Mouse (Mus musculus) cerebellum, postnatal 36 days (tissue): ENCODE results near the gene Grb7.

Experiments
- DNase-seq, 2 experiments: peaks; one replicate each; pipeline ENCODE4 v3.0.0; 2021 to 2022; ENCODE audit warnings: mixed read lengths in 2 of 2

The Grb7 gene

DNA sequence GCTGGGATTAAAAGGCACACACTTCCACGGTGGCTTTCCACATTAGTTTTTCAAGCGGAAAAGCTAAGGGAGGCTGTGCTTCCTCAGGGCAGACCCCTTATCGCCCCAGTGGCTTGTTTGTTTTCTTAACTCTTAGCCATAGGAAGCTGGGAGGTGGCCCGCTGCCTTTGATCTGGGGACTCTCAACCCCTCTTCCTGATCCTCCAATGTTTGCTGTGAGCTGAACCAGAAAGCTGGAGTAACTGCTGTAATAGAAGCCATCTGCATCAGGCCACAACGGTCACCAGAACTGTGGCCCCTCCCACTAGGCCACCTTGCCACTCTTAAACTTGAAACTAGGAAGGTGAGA lies at the start of gene Grb7:
Gene Grb7 (plus strand): TSS at position 182 of the 349 bp plus-strand sequence.
- DNase-seq: no peak

DNA sequence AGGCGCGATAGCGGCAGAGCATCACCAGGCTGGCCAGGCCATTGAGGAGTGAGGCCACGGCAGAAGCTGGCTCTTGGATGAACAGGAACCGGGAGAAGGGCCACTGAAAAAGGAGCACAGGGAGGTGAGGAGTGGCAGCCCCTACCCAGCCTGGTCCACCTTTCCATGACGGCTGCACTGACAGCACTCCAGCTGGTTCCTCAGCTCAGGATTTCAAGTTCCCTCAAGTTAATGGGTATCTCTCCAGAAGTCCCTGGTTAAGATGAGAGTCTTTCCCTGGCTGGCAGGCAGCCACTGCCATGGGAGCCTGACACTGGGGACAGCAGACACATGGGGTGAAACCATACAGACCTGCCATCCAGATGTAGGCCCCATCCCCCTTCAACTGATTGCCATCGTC lies 48.2 kb upstream of the Grb7 start:
- DNase-seq: no peak

DNA sequence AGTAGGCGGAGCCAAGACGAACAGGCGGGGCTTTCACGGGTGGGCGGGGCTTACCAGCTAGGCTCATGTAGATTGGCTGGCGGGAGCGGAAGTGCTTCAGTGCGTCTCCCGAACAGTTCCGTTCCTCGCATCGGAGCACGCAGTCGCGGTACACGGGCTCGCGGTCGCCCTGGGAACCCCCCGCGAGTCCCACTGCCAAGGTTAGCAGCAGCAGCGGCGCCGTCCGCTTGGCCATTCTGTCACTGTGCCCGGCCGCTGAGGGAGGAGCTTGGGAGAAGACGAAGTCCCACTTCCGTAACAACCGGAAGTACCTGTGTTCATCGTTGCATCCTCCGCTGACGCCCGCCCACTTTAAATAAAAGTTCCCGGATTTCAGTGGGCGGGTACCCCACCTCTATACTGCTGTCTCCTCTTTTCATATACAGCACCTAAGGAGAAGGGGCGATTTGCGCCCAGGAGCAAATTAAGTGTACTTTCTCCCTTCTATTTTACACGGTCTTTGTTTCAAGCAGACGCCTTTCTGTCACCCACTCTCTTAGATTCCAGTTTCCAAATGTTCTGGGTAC lies 46.0 kb upstream of the Grb7 start, which contains the start of gene Pgap3:
Gene Pgap3 (minus strand): TSS at position 330 of the 566 bp plus-strand sequence.
- peak; percentile 87 for DNase-seq

DNA sequence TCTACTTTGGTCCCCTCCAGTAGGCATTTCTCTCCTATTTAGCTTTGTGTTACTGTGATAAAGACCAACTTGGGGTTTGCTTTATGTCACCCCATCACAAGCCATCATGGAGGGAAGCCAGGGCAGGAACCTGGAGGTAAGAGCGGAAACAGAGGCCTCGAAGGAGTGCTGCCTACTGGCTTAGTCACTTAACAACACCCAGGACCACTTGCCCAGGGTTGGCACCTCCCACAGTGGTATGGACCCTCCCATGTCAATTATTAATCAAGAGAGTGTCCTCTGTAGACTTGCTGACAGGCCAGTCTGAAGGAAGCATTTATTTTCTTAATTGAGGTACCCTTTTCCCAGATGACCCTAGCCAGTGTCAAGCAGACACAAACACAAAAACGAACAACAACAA lies 45.4 kb upstream of the Grb7 start:
- no peak for DNase-seq

DNA sequence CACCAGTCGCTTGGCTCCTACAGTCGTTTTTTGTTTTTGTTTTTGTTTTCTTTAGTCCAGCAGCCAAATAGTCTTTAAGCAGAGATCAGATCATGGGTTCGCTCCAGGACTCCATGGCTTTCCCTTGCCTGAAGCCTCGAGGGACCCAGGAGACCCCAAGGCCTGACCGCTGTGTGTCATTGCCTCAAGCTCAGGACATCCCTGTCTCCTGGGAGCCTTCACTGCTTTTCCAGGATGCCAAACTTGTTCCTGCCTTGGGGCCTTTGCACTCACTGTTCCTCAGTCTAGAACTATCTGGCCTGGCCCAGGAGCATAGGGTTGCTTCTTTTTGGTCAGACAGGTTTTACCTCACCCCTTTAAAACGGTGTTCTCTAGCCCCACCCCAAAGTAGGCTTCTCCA lies 39.6 kb upstream of the Grb7 start:
- DNase-seq: no peak

DNA sequence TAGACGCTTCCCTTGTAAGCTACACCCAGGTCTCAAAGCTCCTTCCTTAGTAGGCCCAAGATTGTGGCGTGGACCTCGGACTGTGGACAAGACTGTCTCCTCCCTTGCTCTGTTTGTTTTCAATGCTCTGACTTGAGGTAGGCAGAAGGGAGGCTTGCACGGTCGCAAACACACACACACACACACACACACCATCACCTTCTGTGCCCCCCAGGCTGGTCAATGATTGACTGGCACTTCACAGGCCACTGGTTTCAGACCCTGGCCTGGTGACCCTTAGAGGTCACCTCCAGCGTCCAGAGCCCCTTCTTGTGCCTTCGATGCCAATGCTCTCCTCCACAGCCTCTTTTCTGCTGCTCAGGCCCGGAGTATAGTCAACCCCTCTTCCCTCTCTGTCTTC lies 37.3 kb upstream of the Grb7 start:
- no peak for DNase-seq

DNA sequence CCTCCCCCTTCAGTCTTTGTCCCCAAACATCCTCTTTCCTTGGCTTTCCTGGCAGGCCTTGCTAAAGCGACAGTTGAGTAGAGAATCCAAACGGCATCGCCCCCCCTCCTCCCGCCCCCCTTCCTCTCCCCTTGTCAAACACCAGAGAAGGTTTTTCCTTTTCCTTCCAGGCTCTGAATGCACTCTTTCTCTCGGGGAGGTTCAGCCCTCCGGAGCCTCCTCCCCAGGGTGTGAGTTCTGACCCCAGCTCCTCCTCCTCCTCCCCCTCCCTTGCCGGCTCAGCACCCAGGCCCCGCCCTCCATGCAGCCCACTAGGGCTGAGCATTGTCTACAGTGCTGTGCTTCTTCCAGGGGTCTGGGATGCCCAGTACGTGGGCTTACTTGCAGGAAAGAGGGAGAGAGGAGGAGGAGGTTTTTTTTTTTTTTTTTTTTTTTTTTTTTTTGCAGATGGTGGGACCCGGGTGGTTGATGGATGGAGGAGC lies 36.8 kb upstream of the Grb7 start:
- no peak for DNase-seq

DNA sequence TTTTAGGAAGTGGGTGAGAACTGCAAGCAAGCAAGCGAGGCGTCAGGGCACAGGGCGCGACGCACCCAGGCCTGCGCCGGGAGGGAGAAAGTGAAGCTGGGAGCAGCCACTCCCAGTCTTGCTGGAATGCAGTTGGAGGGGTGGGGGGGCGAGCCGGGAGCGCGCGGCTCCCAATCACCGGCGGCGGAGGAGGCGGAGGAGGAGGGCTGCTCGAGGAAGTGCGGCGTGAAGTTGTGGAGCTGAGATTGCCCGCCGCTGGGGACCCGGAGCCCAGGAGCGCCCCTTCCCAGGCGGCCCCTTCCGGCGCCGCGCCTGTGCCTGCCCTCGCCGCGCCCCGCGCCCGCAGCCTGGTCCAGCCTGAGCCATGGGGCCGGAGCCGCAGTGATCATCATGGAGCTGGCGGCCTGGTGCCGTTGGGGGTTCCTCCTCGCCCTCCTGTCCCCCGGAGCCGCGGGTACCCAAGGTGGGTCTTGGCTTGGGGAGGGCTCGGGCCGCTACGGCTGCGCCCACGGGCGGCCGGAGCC lies 33.9 kb upstream of the Grb7 start, which contains the start of gene Erbb2:
Gene Erbb2 (plus strand): TSS at position 198 of the 524 bp plus-strand sequence.
- no peak for DNase-seq

DNA sequence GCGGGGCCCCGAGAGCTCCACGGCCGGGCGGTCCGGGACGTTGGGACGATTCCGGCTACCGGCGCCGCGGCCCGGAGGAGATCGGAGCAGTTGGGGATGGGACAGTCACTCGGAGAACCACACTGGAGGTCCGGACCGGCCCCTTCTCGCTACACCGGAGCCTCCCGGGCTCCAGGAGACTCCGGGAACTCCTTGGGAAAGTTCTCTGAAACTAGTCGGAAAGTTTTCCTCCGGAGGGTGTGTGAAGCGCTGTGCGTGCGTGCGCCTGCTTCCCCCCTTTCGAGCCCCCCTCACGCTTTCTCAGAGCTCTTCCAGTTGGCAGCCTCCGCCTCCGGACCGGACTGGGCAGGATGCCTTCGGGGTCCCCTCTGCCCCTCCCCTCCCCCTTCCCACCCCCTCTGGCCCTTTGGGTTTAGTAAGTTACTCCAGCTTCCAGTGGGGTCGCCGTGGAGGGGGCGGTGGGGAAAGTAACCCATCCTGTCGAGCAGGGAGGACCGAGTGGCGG lies 33.3 kb upstream of the Grb7 start:
- DNase-seq: no peak

DNA sequence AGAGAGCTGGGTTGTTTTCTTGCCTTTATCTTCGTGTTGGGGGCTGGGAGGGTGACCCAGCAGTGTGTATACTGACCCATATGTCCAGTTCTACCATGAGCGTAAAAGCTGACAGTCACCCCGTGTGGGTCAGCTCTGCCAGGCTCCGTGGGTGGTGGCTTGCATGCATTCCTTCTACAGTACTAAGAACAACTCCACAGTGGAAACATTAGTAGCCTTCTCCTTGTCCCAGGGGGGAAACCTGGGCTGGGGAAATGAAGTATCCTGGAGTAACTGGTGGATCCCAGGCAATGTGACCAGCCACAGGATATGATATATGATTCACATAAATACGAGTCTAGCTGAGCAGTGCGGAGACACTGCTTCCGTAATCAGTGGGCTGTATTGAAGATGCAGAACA lies 32.5 kb upstream of the Grb7 start:
- DNase-seq: no peak

DNA sequence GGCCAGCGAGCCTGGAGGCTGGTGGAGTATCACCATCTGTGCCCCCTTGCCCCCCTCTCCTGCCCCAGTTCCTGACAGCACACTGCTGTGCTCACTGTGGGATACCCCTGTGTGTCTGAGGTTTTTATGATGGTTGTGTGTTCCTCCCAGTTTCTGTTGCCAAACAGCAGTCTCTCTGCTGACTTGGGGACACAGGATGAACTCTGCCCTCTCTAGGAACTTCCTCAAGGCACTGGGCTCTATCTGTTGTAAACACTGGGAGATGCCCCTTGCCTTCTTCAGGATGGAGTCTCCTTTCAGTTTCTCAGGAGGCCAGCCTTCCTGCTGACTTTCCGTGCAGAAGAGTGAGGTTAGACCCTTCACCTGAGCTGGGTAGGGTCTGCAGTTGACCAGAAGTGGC lies 32.0 kb upstream of the Grb7 start:
- DNase-seq: no peak

DNA sequence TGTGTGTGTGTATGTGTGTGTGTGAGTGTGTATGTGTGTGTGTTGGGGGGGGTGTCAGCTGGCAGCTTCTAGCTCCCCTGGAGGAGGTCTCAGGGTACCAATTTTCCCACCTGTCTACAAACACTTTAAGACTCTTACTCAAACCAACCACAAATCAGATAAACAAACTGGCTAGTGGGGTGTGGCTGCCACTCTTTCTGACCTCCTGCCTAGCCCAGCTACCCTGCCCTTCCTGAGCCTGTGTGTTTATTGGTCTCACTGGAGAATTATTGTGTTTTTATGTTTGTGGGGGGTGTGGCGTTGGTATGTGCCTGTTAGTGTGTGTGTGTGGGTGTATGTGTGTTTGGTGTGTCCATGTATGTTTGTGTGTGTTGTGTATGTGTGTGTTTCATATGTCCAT lies 29.1 kb upstream of the Grb7 start:
- no peak for DNase-seq

DNA sequence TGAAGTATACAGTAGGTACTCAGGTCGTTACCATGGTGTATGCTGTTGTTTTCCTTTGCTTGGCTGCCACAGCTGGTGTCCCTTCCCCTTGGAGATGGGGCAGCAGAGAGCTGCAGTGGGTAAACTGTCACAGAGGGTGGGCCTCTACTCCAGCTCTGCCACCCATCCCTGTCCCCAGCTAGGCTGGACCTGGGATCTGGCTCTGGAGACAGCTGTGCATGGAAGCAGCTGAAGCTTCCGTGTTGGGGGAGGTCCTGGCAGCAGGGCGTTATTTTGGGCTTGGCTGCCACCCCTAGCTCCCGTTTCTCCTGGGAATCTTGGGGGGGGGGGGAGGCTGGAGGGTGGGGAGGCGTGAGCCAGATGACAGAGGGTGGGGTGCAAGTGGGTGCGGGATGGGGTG lies 27.9 kb upstream of the Grb7 start:
- DNase-seq: no peak

DNA sequence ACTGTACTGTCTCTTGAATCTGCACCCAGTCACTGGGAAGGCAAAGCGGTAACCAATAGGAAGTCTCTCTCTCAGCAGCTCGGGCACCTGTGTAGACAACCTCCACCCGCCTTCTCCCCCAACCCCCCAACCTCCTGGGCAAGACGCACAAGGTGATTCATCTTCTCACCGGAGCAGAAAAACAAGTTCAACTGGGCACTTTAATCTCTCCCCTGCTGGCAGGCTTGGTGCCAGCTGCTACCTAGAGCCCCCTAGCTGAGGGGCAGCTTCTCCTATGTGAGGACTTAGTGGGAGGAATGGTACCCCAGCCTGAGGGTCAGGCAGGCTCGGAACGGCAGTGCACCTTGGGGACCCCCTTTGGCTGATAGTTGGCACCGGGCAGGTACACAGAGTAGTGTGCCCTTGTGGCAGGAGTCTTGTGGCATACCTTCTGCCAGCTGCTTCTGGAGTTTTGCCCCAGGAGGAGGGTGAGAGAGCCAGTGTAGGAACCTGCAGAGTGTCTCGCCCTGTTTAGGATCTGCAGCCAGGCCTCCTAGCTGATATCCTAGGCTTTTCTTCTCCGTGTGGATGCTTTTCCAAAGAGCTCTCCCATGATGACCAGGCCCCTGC lies 27.2 kb upstream of the Grb7 start:
- DNase-seq: no peak

DNA sequence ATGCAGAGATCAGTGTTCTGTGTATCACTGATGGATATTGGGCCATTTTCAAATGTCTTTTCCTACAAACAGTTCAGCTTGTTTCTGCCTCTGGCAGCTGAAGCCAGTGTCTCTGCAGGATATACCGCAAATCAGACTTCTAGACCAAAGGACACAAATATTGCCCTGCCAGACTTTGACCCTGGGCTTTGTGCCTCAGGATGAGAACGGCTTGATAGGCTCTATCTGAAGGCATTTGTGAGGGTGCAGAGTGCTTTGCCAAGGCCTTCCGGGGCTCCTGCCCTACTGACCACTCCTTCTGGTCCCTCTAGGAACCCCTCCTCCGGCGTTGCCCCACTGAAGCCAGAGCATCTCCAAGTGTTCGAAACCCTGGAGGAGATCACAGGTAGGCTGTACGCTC lies 19.6 kb upstream of the Grb7 start:
- DNase-seq: no peak

DNA sequence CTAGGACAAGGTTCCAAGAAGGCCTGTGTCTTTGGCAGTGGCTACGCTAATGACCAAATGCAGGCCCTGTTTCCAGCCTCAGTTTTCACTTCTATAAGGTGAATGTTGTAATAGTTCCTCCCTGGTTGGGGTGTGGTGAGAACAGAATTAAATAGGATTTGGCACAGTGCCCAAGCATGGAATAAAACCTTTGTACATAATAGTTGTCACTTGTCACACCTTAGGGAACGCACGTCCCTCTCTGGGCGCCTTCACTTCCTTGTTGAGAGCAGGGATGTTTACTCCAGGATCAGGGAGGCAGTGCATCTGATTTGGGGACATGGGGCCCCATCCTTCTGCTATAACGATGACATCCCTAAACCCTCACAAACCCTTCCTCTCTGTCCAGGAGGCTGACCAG lies 17.8 kb upstream of the Grb7 start:
- no peak for DNase-seq

DNA sequence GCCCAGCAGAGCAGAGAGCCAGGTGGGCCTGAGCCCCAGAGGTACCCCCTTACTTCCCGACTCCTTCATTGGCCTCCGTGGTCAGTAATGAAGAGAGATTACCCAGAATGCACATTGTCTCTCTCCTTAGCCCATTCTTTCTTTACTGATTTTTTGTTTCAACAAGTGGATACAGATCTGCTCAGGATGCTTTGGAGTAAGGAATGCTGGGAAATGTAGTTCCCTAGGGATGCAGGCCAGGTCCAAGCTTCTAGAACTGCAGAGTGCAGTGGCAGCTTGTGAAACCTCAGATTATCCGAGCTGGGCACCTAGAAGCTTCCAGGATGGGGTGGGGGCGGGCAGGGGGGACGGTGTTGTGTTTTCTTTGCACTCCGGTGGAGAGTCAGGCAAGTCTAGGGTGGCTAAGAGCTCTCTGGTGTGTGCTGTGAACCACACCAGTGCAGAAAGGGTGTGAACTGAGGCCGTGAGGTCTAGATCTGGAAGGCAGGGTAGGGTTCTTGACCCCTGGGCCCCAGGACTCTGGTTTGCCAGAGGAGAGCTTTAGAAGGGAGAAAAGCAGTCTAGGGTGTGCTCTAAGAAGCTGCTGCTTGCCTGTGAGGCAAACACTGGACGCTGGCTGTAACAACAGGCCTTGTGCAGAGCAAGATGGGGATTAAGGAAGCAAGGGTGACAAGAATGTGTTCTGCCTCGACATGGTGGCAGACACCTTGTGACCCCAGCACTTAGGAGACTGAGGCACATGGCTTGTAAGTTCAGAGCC lies 14.3 kb upstream of the Grb7 start:
- no peak for DNase-seq

DNA sequence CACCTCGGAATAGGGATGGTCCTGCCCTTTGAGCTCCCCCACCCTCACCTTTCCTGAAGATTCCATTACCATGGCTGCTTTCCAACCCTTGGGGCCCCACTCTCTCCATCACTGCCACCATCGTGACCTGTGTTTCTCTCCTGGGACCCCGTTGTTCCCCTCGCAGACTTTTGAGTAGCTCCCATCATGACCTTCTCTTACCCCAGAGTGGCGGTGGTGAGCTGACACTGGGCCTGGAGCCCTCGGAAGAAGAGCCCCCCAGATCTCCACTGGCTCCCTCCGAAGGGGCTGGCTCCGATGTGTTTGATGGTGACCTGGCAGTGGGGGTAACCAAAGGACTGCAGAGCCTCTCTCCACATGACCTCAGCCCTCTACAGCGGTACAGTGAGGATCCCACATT lies 10.5 kb upstream of the Grb7 start:
- no peak for DNase-seq

DNA sequence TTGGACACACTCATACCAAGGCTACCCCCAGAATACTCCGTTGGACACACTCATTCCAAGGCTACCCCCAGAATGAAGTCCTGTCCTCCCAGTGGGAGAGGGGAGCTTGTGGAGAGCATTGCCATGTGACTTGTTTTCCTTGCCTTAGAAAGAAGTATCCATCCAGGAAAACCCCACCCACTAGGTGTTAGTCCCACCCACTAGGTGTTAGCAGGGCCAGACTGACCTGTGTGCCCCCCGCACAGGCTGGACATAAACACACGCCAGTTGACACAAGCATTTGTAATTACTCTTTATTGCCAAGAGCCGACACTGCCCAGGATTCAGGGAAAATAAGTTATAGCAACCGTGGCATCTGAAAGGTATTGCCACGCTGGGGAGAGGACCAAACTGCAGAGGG lies 8.8 kb upstream of the Grb7 start:
- DNase-seq: no peak

DNA sequence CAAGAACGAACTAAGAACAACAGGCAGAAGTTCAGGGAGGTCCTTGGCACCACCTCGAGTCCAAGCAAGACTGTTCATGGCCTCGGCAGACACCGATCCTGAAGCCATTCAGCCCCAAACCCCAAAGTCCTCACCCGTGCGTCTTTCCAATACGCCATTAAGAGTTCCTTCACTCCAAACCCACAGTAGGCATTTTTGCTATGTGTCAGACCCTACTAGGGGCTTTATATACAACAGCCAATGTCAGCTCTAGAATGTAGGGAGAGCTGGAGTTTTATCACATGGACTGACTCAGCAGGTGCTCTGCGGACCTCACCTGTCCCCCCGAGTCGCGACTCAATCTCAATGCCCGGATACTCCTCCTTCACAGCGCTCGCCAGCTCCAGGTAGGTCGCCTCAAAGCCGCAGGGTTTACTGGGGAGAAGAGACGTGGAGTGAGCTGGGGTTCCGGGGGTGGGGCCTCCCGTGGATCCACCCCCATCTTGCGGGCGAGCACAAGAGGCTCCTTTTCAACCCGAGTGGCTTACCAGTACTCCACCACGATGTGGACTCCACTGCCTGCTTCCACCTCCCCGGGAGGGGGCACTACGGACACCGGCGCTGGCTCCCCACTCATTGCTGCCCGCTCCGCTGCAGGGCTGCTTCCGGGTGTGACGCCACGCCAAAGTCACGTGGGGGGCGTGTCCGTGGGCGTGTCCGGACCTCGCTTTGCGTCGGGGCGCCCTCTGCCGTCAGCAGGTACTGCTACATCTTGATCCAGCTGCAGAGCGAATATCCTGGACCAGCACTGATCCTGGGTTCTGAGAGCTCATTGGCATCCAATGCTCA lies 7.6 kb upstream of the Grb7 start, which contains the start of gene Mien1:
Gene Mien1 (minus strand): TSS at position 661 of the 828 bp plus-strand sequence.
- peak; percentile 98 for DNase-seq

DNA sequence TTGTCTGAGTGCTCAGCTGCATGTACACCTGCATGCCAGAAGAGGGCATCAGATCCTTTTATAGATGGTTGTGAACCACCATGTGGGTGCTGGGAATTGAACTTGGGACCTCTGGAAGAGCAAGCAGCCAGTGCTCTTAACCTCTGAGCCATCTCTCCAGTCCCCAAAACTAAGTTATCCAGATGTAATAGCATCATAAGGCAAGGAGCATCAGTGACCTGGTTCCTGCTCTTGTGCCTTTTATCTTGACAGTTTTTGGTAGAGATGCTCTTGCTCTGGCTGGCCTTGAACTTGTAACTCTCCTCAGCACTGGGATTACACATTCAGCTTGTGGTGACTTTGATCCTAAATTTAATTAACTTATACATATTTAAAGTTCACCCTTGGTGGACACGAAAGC lies 2.5 kb upstream of the Grb7 start:
- DNase-seq: no peak

DNA sequence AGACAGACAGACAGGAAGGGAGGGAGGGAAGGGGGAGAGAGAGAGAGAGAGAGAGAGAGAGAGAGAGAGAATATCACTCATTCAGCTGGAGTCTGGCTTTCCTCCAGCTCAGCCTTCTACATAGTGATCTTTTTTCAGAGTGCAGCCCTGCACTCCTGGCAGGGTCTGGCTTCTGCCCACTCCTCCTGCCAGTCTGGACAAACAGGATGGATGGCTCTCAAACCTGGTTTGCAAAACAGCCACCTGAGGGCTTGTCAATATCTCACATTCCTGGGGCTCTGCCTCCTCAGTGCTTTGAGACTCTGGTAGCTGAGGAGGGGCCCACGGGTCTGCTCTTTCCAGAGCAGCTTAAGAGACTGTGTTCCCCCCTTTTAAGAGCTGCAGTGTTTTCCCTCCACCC lies 956 bp upstream of the Grb7 start:
- DNase-seq: no peak

DNA sequence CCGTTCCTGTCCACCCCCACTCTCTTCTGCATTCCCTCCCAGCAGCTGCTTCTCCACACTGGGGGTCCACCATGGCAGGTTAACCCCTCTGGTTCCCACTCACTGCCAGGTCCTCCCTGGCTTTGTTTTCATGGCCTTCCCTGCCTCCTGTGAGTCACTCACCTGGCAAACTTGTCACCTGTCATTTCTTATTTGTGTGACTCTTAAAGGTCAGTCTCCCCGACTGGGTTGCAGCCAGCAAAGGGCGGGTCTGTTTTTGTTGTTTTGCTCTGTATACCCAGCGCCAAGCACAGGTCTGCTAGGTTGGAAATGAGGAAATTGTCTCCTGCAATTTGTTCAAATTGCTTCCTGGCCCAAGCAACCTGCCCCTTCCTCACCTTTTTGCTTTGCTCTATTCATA lies 515 bp upstream of the Grb7 start:
- no peak for DNase-seq
